Mouse (Mus musculus): ENCODE data around the gene Sox10.

GRCm38 (mm10) chr15:79176905-79177304 lies 11.9 kb upstream of the Sox10 start:
- TF ChIP-seq EP300 (IDR thresholded peaks at IDR 0.05; ENCODE audit: insufficient read depth, low read depth, low read length) (no peak), CTCF (IDR thresholded peaks at IDR 0.05; ENCODE audit: low read depth, low read length) (no peak)
